Mouse (Mus musculus): ENCODE measurements at regions not wholly inside any gene's neighbourhood (a gene's known extent, or its start where the extent isn't known, plus 50 kb on each side); places are given as distances from the start of the nearest gene placed in this dataset.

- TF ChIP-seq CTCF (IDR thresholded peaks at IDR 0.05; ENCODE audit: borderline replicate concordance, insufficient read depth, low read depth, low read length) (no peak), POLR2A (IDR thresholded peaks at IDR 0.05; ENCODE audit: borderline replicate concordance, insufficient read depth, low read length) (no peak)
Observed at GRCm38 (mm10) chr10:41003197-41003596, 68.9 kb downstream of the Gpr6 start.

Data from cerebellum, adult 2 months (tissue).